ENCODE assay signal across 16 mouse cellular contexts in the genomic region with DNA sequence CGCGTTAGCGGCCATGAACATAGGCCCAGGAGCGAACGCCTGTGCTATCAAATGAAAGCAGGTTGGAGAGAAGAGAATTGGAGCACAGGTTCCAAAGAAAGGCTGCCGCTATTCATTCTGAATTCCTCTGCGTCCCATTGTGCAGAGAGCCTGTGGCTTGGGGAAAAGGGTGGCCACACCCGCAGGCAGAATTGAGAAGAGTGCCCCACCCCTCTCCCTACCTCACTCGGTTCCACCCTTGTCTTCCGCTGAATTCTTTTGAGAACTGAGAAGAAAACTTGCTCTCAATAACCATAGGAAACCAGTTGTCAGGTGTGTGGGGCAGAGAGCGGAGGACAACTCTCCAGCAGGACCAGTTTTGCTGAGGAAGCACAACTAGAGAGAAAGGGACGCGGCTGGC. TPM values are rescaled to one million over a fixed set of nuclear protein-coding genes. Genes with fewer than 3 reads are reported as not detected.
DNase-seq lines count a peak whose midpoint lies in the region; ATAC-seq and TF ChIP-seq lines count a peak whose summit lies in the region.
"Had no signal": no experiment of that assay in that cellular context is flagged by ENCODE, and none has a peak within 500 bp of the region (broad histone marks: within the 10 kb centered on the region; RNA-seq: fewer than 3 reads in every experiment).

No protein-coding gene starts in this region.

- peaks cover 5% of the 10 kb centered on the region; the same call in 1 of the 2 replicates for H3K4me1 ChIP-seq in heart, embryonic 16.5 days (ENCODE audit: control insufficient read depth, insufficient read depth, low read length)
- H3K4me1 ChIP-seq in stomach, embryonic 14.5 days (ENCODE audit: control insufficient read depth, insufficient read depth, low read length), result peaks cover 4% of the 10 kb centered on the region; the same call in 1 of the 2 replicates
- H3K4me1 ChIP-seq in stomach, postnatal 0 days (replicated peaks; ENCODE audit: control insufficient read depth, insufficient read depth), result no peaks in the 10 kb centered on the region; the same call in 1 of the 2 replicates
- peaks cover 15% of the 10 kb centered on the region for H3K4me1 ChIP-seq in embryonic facial prominence, embryonic 13.5 days

- H3K27me3 ChIP-seq in heart, embryonic 16.5 days (ENCODE audit: control insufficient read depth, insufficient read depth, low read length), result no peaks in the 10 kb centered on the region
- no peaks in the 10 kb centered on the region for H3K27me3 ChIP-seq in stomach, embryonic 14.5 days (ENCODE audit: control insufficient read depth, insufficient read depth, low read length)
- no peaks in the 10 kb centered on the region for H3K27me3 ChIP-seq in stomach, postnatal 0 days (ENCODE audit: control insufficient read depth, insufficient read depth, low read length)
- no peaks in the 10 kb centered on the region for H3K27me3 ChIP-seq in embryonic facial prominence, embryonic 13.5 days
- H3K27me3 ChIP-seq: embryonic facial prominence, embryonic 15.5 days; limb, embryonic 15.5 days had no signal

- no peak for DNase-seq in heart, postnatal 4 days
- DNase-seq in stomach, postnatal 0 days (ENCODE audit: low spot score), result no peak
- DNase-seq in neural tube, embryonic 10.5 days (ENCODE audit: extremely low spot score, low spot score), result no peak
- no peak for DNase-seq in thymus, postnatal 0 days (ENCODE audit: low spot score)
- DNase-seq: adrenal gland, adult 2 months; cerebellum, adult 11 months; cerebellum, postnatal 25 days; kidney, postnatal 14 days; liver, postnatal 0 days had no signal

- no peak overlapping the region for H3K9ac ChIP-seq in heart, embryonic 16.5 days (ENCODE audit: low read length)
- H3K9ac ChIP-seq in stomach, embryonic 14.5 days (replicated peaks; ENCODE audit: low read depth, low read length), result no peak overlapping the region
- H3K9ac ChIP-seq in stomach, postnatal 0 days (ENCODE audit: low read length), result no peak overlapping the region
- H3K9ac ChIP-seq in embryonic facial prominence, embryonic 13.5 days, result no peak overlapping the region
- H3K9ac ChIP-seq: embryonic facial prominence, embryonic 15.5 days; forebrain, embryonic 12.5 days; limb, embryonic 15.5 days; liver, postnatal 0 days had no signal

- ATAC-seq in heart, embryonic 16.5 days (replicated peaks; ENCODE audit: extremely low read depth, insufficient read depth, low FRiP score), result no peak
- no peak for ATAC-seq in stomach, embryonic 14.5 days (ENCODE audit: insufficient number of reproducible peaks, insufficient read depth, low FRiP score, low read depth)
- ATAC-seq in stomach, postnatal 0 days (ENCODE audit: low FRiP score, low TSS enrichment), result no peak
- no peak for ATAC-seq in embryonic facial prominence, embryonic 13.5 days (ENCODE audit: insufficient number of reproducible peaks, insufficient read depth, low FRiP score, low TSS enrichment, low read depth)
- ATAC-seq: liver, postnatal 0 days had no signal

- H3K27ac ChIP-seq in heart, embryonic 16.5 days (ENCODE audit: low read length), result no peak overlapping the region
- no peak overlapping the region for H3K27ac ChIP-seq in stomach, embryonic 14.5 days (ENCODE audit: low read length)
- no peak overlapping the region for H3K27ac ChIP-seq in stomach, postnatal 0 days (replicated peaks)
- no peak overlapping the region for H3K27ac ChIP-seq in embryonic facial prominence, embryonic 13.5 days
- H3K27ac ChIP-seq: embryonic facial prominence, embryonic 15.5 days; forebrain, embryonic 12.5 days; limb, embryonic 15.5 days had no signal

- 50% methylated on average over 13 of the region's 13 CpGs for WGBS in heart, embryonic 16.5 days
- 41% methylated on average over 13 of the region's 13 CpGs for WGBS in stomach, embryonic 14.5 days
- 44% methylated on average over 13 of the region's 13 CpGs for WGBS in stomach, postnatal 0 days
- WGBS in embryonic facial prominence, embryonic 13.5 days, result 44% methylated on average over 13 of the region's 13 CpGs

- H3K4me2 ChIP-seq in heart, embryonic 16.5 days (ENCODE audit: low read depth, low read length), result peak overlapping the region; percentile 16; the same call in 1 of the 2 replicates
- 0 out of 2 replicates have a peak overlapping the region, but pooled peaks have one; percentile 6 for H3K4me2 ChIP-seq in stomach, embryonic 14.5 days (replicated peaks; ENCODE audit: low read depth, low read length)
- H3K4me2 ChIP-seq in stomach, postnatal 0 days (replicated peaks; ENCODE audit: low read depth), result no peak overlapping the region
- 0 out of 2 replicates have a peak overlapping the region, but pooled peaks have one; percentile 2 for H3K4me2 ChIP-seq in embryonic facial prominence, embryonic 13.5 days
- H3K4me2 ChIP-seq: embryonic facial prominence, embryonic 15.5 days; forebrain, embryonic 12.5 days; limb, embryonic 15.5 days had no signal

- no peaks in the 10 kb centered on the region for H3K9me3 ChIP-seq in heart, embryonic 16.5 days (replicated peaks; ENCODE audit: control insufficient read depth, low read length)
- H3K9me3 ChIP-seq in stomach, embryonic 14.5 days (ENCODE audit: control insufficient read depth, low read depth, low read length), result no peaks in the 10 kb centered on the region
- no peaks in the 10 kb centered on the region for H3K9me3 ChIP-seq in stomach, postnatal 0 days (ENCODE audit: control insufficient read depth, low read length)
- H3K9me3 ChIP-seq in embryonic facial prominence, embryonic 13.5 days, result 0 out of 2 replicates have a peak, but pooled peaks cover 5% of the 10 kb centered on the region
- H3K9me3 ChIP-seq: embryonic facial prominence, embryonic 15.5 days; forebrain, embryonic 12.5 days; limb, embryonic 15.5 days had no signal

- no peak for TF ChIP-seq EP300 in stomach, postnatal 0 days (optimal IDR thresholded peaks at IDR 0.05)

- H3K4me3 ChIP-seq in heart, embryonic 16.5 days (ENCODE audit: low read length), result no peak overlapping the region
- no peak overlapping the region for H3K4me3 ChIP-seq in stomach, embryonic 14.5 days (ENCODE audit: low read depth, low read length)
- H3K4me3 ChIP-seq in stomach, postnatal 0 days (ENCODE audit: low read depth, low read length), result no peak overlapping the region
- no peak overlapping the region for H3K4me3 ChIP-seq in embryonic facial prominence, embryonic 13.5 days
- H3K4me3 ChIP-seq: embryonic facial prominence, embryonic 15.5 days; forebrain, embryonic 12.5 days; limb, embryonic 15.5 days; myocyte had no signal

- TF ChIP-seq CTCF in stomach, postnatal 0 days (IDR thresholded peaks at IDR 0.05; ENCODE audit: low read depth), result no peak

- H3K36me3 ChIP-seq in heart, embryonic 16.5 days (ENCODE audit: control insufficient read depth, insufficient read depth), result no peaks in the 10 kb centered on the region
- no peaks in the 10 kb centered on the region for H3K36me3 ChIP-seq in stomach, embryonic 14.5 days (ENCODE audit: control insufficient read depth, insufficient read depth, low read length)
- no peaks in the 10 kb centered on the region for H3K36me3 ChIP-seq in stomach, postnatal 0 days (ENCODE audit: control insufficient read depth, insufficient read depth, low read length)
- no peaks in the 10 kb centered on the region for H3K36me3 ChIP-seq in embryonic facial prominence, embryonic 13.5 days
- H3K36me3 ChIP-seq: embryonic facial prominence, embryonic 15.5 days; forebrain, embryonic 12.5 days; limb, embryonic 15.5 days had no signal

RNA-seq across cellular contexts. Expression of a gene that starts 10.9 kb away (rescaled TPM):
- 52.1 and 57.2 TPM in 2 replicates for polyA plus RNA-seq in heart, embryonic 16.5 days (2015; fragmentation: Nextera tagmentation; extraction: Ambion mirVana)
- total RNA-seq in heart, postnatal 4 days (2021), result 100 to 1,000 TPM; 113 to 131 TPM
- polyA plus RNA-seq in stomach, embryonic 14.5 days (2014; fragmentation: Nextera tagmentation; extraction: Ambion mirVana), result 77.9 and 93.4 TPM in 2 replicates
- polyA plus RNA-seq in stomach, postnatal 0 days (2015; fragmentation: Nextera tagmentation; extraction: Ambion mirVana), result 40.1 and 44.1 TPM in 2 replicates
- 92.8 and 111 TPM in 2 replicates for polyA plus RNA-seq in embryonic facial prominence, embryonic 13.5 days (2015; fragmentation: Nextera tagmentation; extraction: Ambion mirVana)
- polyA plus RNA-seq in thymus, postnatal 0 days (2015; fragmentation: Nextera tagmentation; extraction: Ambion mirVana), result 85.0 and 119 TPM in 2 replicates
